13 mouse cellular contexts compared by ENCODE assay signal in the genomic region with DNA sequence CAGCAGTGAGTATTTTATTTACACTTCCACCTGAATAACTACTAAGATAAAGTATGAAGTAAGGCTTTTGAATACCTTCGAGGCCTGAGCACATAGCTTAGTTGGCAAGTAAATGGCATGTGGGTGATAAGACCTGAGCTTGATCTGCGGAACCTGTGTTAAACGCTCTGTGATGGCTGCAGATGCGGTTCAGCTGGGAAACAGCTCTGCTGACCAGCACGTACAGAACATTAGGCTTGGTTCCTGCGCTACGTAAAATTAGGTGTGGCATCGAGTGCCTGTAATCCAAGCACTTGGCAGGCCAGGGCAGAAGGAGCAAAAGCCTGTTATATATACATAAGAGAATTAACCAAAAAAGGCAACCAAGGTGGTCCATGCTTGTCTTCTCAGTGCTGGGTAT.
"Had no signal": no experiment of that assay in that cellular context is flagged by ENCODE, and none has a peak within 500 bp of the region (broad histone marks: within the 10 kb centered on the region; RNA-seq: fewer than 3 reads in every experiment).

No protein-coding gene starts in this region.

- H3K4me3 ChIP-seq: left cerebral cortex, adult 2 months; limb, embryonic 12.5 days; liver, embryonic 13.5 days; lung, embryonic 15.5 days; megakaryocyte, embryonic 14.5 days had no signal

- ATAC-seq: intestine, postnatal 0 days; liver, postnatal 0 days had no signal

- H3K27ac ChIP-seq: left cerebral cortex, adult 2 months; limb, embryonic 12.5 days; liver, embryonic 13.5 days; lung, embryonic 15.5 days; macrophage had no signal

- DNase-seq: kidney, adult 8-10 months; kidney, postnatal 25 days; liver; liver, embryonic 13.5 days; liver, postnatal 0 days; thymus, adult 2 months; thymus, postnatal 25 days had no signal

- H3K27me3 ChIP-seq: limb, embryonic 12.5 days; liver, embryonic 13.5 days; lung, embryonic 15.5 days had no signal

- H3K9ac ChIP-seq: limb, embryonic 12.5 days; liver, embryonic 13.5 days; liver, postnatal 0 days; lung, embryonic 15.5 days had no signal

- H3K9me3 ChIP-seq: limb, embryonic 12.5 days; liver, embryonic 13.5 days; lung, embryonic 15.5 days had no signal

- H3K4me2 ChIP-seq: limb, embryonic 12.5 days; liver, embryonic 13.5 days; lung, embryonic 15.5 days had no signal

- H3K4me1 ChIP-seq: liver, embryonic 13.5 days had no signal

- H3K36me3 ChIP-seq: limb, embryonic 12.5 days; liver, embryonic 13.5 days; lung, embryonic 15.5 days had no signal
